ENCODE assay signal across 21 mouse cellular contexts in genomic region chr3:37965221-37965620, GRCm38 (mm10).
DNase-seq lines count a peak whose midpoint lies in the region; ATAC-seq lines count a peak whose summit lies in the region.
"Had no signal": no experiment of that assay in that cellular context is flagged by ENCODE, and none has a peak within 500 bp of the region (broad histone marks: within the 10 kb centered on the region; RNA-seq: fewer than 3 reads in every experiment).

No protein-coding gene starts in this region.

- H3K4me1 ChIP-seq in forebrain, embryonic 16.5 days (replicated peaks; ENCODE audit: control insufficient read depth, insufficient read depth, low read length), result no peaks in the 10 kb centered on the region; the same call in 1 of the 2 replicates
- H3K4me1 ChIP-seq in forebrain, embryonic 12.5 days, result no peaks in the 10 kb centered on the region
- H3K4me1 ChIP-seq in midbrain, embryonic 11.5 days (ENCODE audit: control insufficient read depth, insufficient read depth, low read length), result no peaks in the 10 kb centered on the region
- H3K4me1 ChIP-seq in midbrain, embryonic 14.5 days (ENCODE audit: control insufficient read depth, insufficient read depth, low read length), result no peaks in the 10 kb centered on the region
- H3K4me1 ChIP-seq: hindbrain, embryonic 15.5 days had no signal

- intact Hi-C loops in left cerebral cortex, postnatal 36 days (cut with DNase I), result no loop called here

- 83% methylated on average over 4 of the region's 4 CpGs for WGBS in forebrain, embryonic 16.5 days
- WGBS in forebrain, embryonic 12.5 days, result 93% methylated on average over 4 of the region's 4 CpGs
- WGBS in midbrain, embryonic 11.5 days, result 90% methylated on average over 4 of the region's 4 CpGs
- WGBS in midbrain, embryonic 14.5 days, result 92% methylated on average over 4 of the region's 4 CpGs

- H3K27me3 ChIP-seq in forebrain, embryonic 16.5 days (replicated peaks; ENCODE audit: control insufficient read depth, insufficient read depth, low read length), result no peaks in the 10 kb centered on the region
- H3K27me3 ChIP-seq in forebrain, embryonic 12.5 days, result no peaks in the 10 kb centered on the region
- H3K27me3 ChIP-seq in midbrain, embryonic 11.5 days (ENCODE audit: control insufficient read depth, insufficient read depth, low read length), result no peaks in the 10 kb centered on the region
- H3K27me3 ChIP-seq in midbrain, embryonic 14.5 days (ENCODE audit: control insufficient read depth, insufficient read depth, low read length), result no peaks in the 10 kb centered on the region
- H3K27me3 ChIP-seq: CH12.LX; embryonic facial prominence, embryonic 15.5 days; hindbrain, embryonic 15.5 days had no signal

- H3K4me3 ChIP-seq in forebrain, embryonic 16.5 days (replicated peaks; ENCODE audit: low read length), result no peak overlapping the region
- no peak overlapping the region for H3K4me3 ChIP-seq in forebrain, embryonic 12.5 days (replicated peaks)
- H3K4me3 ChIP-seq in midbrain, embryonic 11.5 days (ENCODE audit: low read depth, low read length), result no peak overlapping the region
- no peak overlapping the region for H3K4me3 ChIP-seq in midbrain, embryonic 14.5 days (replicated peaks; ENCODE audit: low read depth, low read length)
- H3K4me3 ChIP-seq: embryonic facial prominence, embryonic 15.5 days; heart, embryonic 13.5 days; hindbrain, embryonic 15.5 days had no signal

- no peaks in the 10 kb centered on the region for H3K9me3 ChIP-seq in forebrain, embryonic 16.5 days (ENCODE audit: control insufficient read depth, low read length)
- no peaks in the 10 kb centered on the region for H3K9me3 ChIP-seq in forebrain, embryonic 12.5 days
- no peaks in the 10 kb centered on the region for H3K9me3 ChIP-seq in midbrain, embryonic 11.5 days (ENCODE audit: control insufficient read depth, low read length)
- H3K9me3 ChIP-seq in midbrain, embryonic 14.5 days (ENCODE audit: control insufficient read depth, low read length), result no peaks in the 10 kb centered on the region
- H3K9me3 ChIP-seq: embryonic facial prominence, embryonic 15.5 days; heart, embryonic 13.5 days; hindbrain, embryonic 15.5 days had no signal

- no peaks in the 10 kb centered on the region for H3K36me3 ChIP-seq in forebrain, embryonic 16.5 days (ENCODE audit: control insufficient read depth, insufficient read depth)
- H3K36me3 ChIP-seq in forebrain, embryonic 12.5 days (replicated peaks), result no peaks in the 10 kb centered on the region
- no peaks in the 10 kb centered on the region for H3K36me3 ChIP-seq in midbrain, embryonic 11.5 days (ENCODE audit: control insufficient read depth, insufficient read depth, low read length)
- no peaks in the 10 kb centered on the region for H3K36me3 ChIP-seq in midbrain, embryonic 14.5 days (ENCODE audit: control insufficient read depth, insufficient read depth, low read length)
- H3K36me3 ChIP-seq: embryonic facial prominence, embryonic 15.5 days; heart, embryonic 13.5 days; hindbrain, embryonic 15.5 days had no signal

- no peak overlapping the region for H3K9ac ChIP-seq in forebrain, embryonic 16.5 days (replicated peaks; ENCODE audit: low read depth, low read length)
- no peak overlapping the region for H3K9ac ChIP-seq in forebrain, embryonic 12.5 days
- no peak overlapping the region for H3K9ac ChIP-seq in midbrain, embryonic 11.5 days (ENCODE audit: low read length)
- no peak overlapping the region for H3K9ac ChIP-seq in midbrain, embryonic 14.5 days (replicated peaks; ENCODE audit: low read length)
- H3K9ac ChIP-seq: embryonic facial prominence, embryonic 15.5 days; heart, embryonic 13.5 days; hindbrain, embryonic 15.5 days had no signal

- DNase-seq in midbrain, embryonic 11.5 days (ENCODE audit: low spot score, missing footprints), result peak; percentile 17
- DNase-seq in midbrain, embryonic 14.5 days, result no peak
- DNase-seq in brain, embryonic 18.5 days (ENCODE audit: low read depth, low spot score), result peak; percentile 32
- DNase-seq in left cerebral cortex, postnatal 36 days (ENCODE audit: low spot score in 2 of 2), result no peak
- no peak for DNase-seq in ovary, postnatal 10 days (ENCODE audit: low spot score)
- DNase-seq: adrenal gland, adult 2 months; adrenal gland, postnatal 25 days; cerebellum, adult 11 months; cerebellum, adult 8-10 months; cerebellum, postnatal 14 days; embryo, embryonic 11 days; gastrocnemius, postnatal 36 days; heart, adult 11 months; heart, postnatal 36 days had no signal

- 0 out of 2 replicates have a peak, but pooled peaks have one; percentile 16 for ATAC-seq in forebrain, embryonic 16.5 days
- no peak for ATAC-seq in forebrain, embryonic 12.5 days (ENCODE audit: low FRiP score)
- ATAC-seq in midbrain, embryonic 11.5 days (ENCODE audit: low FRiP score), result no peak
- no peak for ATAC-seq in midbrain, embryonic 14.5 days (ENCODE audit: low FRiP score, low TSS enrichment)
- ATAC-seq: intestine, embryonic 16.5 days had no signal

- H3K27ac ChIP-seq in forebrain, embryonic 16.5 days (ENCODE audit: low read length), result no peak overlapping the region
- no peak overlapping the region for H3K27ac ChIP-seq in forebrain, embryonic 12.5 days
- H3K27ac ChIP-seq in midbrain, embryonic 11.5 days (ENCODE audit: low read depth, low read length), result no peak overlapping the region
- H3K27ac ChIP-seq in midbrain, embryonic 14.5 days (replicated peaks; ENCODE audit: low read depth, low read length), result no peak overlapping the region
- H3K27ac ChIP-seq: embryonic facial prominence, embryonic 15.5 days; heart, embryonic 13.5 days; hindbrain, embryonic 15.5 days had no signal

- no peak overlapping the region for H3K4me2 ChIP-seq in forebrain, embryonic 16.5 days (ENCODE audit: low read length)
- no peak overlapping the region for H3K4me2 ChIP-seq in forebrain, embryonic 12.5 days
- no peak overlapping the region for H3K4me2 ChIP-seq in midbrain, embryonic 11.5 days
- H3K4me2 ChIP-seq in midbrain, embryonic 14.5 days (ENCODE audit: low read length), result no peak overlapping the region
- H3K4me2 ChIP-seq: embryonic facial prominence, embryonic 15.5 days; heart, embryonic 13.5 days; hindbrain, embryonic 15.5 days had no signal

Comparison
In these comparisons a context has a peak if more than half of its experiments do, and no peak if none do; other contexts are left out.
1. DNase-seq: peak in midbrain, embryonic 11.5 days (single experiment) and brain, embryonic 18.5 days (single experiment); none in midbrain, embryonic 14.5 days (single experiment), left cerebral cortex, postnatal 36 days (0 of 2) and ovary, postnatal 10 days (single experiment).